Mouse (Mus musculus) small intestine, adult 2 months (tissue): ENCODE measurements at regions not wholly inside any gene's neighbourhood (a gene's known extent, or its start where the extent isn't known, plus 50 kb on each side); places are given as distances from the start of the nearest gene placed in this dataset.

Experiments used
- CTCF ChIP-seq: fragments of 200-500 bp; IDR thresholded peaks from 2 replicates; pipeline ENCODE4 v1.5.1; 2012; ENCODE audit warnings: low read depth, mild to moderate bottlenecking, control low read depth, inconsistent platforms, low read length, moderate library complexity, mixed read lengths; ENCODE audit not compliant: insufficient replicate concordance, insufficient read length; ENCODE audit errors: extremely low read depth
- POLR2A ChIP-seq: fragments of 200-500 bp; IDR thresholded peaks from 2 replicates; pipeline ENCODE4 v1.6.1; 2012; ENCODE audit warnings: low read depth, mild to moderate bottlenecking, control low read depth, inconsistent platforms, low read length, moderate library complexity

- TF ChIP-seq POLR2A, result no peak
- TF ChIP-seq CTCF, result no peak
These were observed 140.6 kb upstream of the Stt3b start for GRCm38 (mm10) chr9:115450741-115451320.
